Mouse (Mus musculus) heart, postnatal 0 days (tissue): ENCODE results near the gene Irf2.

Experiments
- CTCF ChIP-seq: IDR thresholded peaks from 2 replicates; pipeline ENCODE4 v1.5.1; 2016; ENCODE audit warnings: antibody characterized with exemption, control low read depth, low read depth
- EP300 ChIP-seq: IDR thresholded peaks from 2 replicates; pipeline ENCODE4 v1.6.1; 2016; ENCODE audit warnings: antibody characterized with exemption, low read depth

- TF ChIP-seq EP300, result no peak
- no peak for TF ChIP-seq CTCF
Measured at GRCm38 (mm10) chr8:46871086-46871485, 131.6 kb downstream of the Irf2 start.
